Mouse (Mus musculus): ENCODE results near the gene Il4.

The Il4 gene

DNA sequence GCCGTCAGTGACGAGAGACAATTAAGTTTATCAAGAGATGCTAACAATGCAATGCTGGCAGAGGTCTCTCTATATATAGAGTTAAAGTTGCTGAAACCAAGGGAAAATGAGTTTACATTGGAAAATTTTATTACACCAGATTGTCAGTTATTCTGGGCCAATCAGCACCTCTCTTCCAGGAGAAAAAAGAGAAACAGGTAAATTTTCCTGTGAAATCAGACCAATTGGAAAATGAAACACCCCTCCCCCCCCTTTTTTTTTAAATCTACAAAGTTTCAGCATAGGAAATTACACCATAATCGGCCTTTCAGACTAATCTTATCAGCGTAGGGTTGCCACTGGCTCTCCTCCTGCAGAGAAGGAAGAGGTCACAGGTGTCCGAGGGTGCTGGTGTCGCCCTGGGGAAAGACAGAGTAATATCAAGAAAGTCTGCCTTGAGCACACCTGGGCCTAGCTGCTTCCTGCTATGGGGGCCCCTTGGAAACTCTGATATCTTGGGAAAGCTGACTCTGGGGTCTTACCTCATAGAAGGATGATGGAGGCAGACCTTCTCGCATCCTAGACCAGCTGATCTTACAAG, at the start of gene Il4:
TSS of gene Il4 (minus strand) at position 51 of the 580 bp plus-strand sequence.
- no peak for DNase-seq (ENCODE audit: low read depth, low spot score)

DNA sequence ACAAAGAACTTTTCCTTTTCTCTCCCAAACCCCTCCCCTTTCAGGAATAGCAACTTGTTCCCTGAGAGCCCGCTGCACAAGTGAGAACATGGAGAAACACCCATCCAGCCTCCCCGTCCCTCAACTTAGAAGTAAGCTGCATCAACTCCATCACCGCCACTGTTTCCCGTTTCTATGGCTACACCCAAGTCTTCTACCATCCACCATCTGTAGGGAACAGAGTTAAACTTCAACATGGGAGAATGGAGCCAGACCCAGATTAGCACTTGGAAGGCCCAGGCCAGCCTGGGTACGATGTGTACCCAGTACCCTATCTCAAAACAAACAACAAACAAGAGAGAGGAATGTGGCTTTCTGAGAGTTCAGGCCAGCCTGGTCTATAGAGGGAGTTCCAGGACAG, 45.6 kb upstream of the Il4 start:
- no peak for DNase-seq (ENCODE audit: low read depth, low spot score)

- no peak for DNase-seq (ENCODE audit: low read depth, low spot score)
These were observed 44.6 kb upstream of the Il4 start for GRCm38 (mm10) chr11:53662794-53663674.

- DNase-seq (ENCODE audit: low read depth, low spot score) = no peak
These were observed 39.4 kb upstream of the Il4 start for GRCm38 (mm10) chr11:53657828-53658227.

- DNase-seq (ENCODE audit: low read depth, low spot score) = no peak
These were observed 38.9 kb upstream of the Il4 start for GRCm38 (mm10) chr11:53657381-53657780.

DNA sequence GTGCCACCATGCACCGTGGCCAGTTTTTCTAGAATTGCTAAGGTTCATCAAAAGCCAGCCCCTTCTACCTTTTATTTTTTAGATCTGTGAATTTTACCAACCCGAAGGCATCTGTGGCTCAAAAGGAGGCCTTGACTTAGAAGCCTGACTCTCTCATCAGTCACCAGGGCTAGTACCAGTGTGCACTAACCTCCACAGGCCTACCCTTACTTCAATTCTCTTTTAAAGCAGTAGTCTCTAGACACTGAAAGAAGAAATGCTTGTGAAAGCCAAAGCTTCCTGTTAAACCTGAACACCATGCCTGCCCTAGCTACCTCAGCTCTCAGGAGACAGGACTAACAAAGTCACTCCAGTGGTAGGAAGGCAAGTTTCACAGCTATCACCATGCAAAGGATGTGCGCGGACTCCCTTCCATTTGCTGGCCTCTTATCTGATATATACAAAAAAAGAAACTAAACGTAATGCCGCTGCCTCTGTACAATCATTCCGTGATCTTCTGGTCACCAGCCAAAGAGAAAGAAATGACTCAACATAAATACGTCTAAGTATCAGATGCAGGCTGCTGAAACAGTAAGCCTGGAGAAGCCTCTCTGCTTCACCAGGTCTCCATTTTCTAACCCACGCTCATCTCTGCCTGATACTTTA, 38.2 kb upstream of the Il4 start:
- no peak for DNase-seq (ENCODE audit: low read depth, low spot score)

DNA sequence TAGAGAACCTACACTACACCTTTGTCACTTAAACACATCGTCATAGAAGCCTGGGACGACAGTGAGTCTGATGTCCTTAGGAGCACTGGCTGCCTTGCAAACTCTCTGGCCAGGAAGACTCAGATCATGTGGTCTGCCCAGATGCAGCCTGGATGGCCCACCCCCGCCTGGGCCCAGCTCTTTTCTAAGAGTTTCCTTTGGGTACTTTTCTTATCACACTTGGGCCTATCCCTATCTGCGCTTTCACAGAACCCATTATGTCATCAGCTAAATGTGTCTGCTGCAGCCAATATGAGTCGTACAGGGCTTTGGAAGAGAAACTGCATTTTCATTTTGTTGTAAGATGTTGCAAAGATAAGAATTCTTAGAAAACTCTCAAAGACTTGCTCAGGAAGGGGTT, 36.6 kb upstream of the Il4 start:
- DNase-seq (ENCODE audit: low read depth, low spot score) = no peak

GRCm38 (mm10) chr11:53652427-53652826, 34.0 kb upstream of the Il4 start:
- no peak for DNase-seq (ENCODE audit: low read depth, low spot score)

- DNase-seq (ENCODE audit: low read depth, low spot score) = no peak
These were observed 33.0 kb upstream of the Il4 start for GRCm38 (mm10) chr11:53651441-53651840.

DNA sequence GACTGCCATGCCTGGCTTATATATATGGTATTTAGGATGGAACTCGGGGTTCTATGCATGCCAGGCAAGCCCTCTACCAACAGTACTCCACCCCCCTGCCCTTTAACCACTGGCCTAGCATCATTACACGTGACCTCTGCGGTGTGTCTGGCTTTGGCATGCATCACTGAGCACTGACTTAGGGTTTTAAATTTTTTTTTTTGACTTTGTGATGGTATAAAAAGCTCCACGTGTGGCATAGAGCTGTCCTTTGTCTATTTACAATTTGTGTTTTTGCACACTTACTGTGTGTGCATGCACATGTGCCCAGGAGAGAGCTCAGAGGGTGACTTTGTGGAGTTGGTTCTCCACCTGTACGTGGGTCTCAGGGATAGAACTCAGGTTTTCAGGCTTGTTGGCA, 25.5 kb upstream of the Il4 start:
- DNase-seq (ENCODE audit: low read depth, low spot score) = no peak

DNA sequence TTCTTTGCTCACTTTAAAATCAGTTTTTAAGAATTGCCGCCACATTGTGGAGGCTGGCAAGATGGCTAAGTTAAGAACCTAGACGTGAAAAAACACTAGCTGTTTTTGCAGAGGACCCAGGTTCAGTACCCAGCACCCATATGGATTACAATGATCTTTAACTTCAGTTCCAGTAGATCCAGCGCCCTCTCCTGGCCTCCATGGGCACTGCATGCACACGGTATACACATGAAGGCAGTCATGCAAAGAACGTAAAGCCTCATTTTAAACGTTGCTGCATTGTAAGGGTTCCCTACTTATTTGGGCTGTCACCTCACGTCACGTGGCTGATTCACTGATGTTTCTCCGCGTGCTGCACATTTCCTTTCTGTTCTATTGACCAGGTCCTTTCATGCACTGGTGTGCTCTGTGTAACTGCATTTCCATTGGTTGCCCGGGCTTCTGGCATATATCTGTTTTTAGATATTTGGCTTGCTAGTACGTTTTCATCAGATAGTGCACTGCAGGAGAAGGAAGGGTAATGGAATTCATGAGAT, 24.3 kb upstream of the Il4 start:
- no peak for DNase-seq (ENCODE audit: low read depth, low spot score)

- no peak for DNase-seq (ENCODE audit: low read depth, low spot score)
These were observed 19.4 kb upstream of the Il4 start for GRCm38 (mm10) chr11:53637803-53638260.

- peak; percentile 49 for DNase-seq (ENCODE audit: low read depth, low spot score)
These were observed 18.8 kb upstream of the Il4 start for GRCm38 (mm10) chr11:53637046-53637802.

DNA sequence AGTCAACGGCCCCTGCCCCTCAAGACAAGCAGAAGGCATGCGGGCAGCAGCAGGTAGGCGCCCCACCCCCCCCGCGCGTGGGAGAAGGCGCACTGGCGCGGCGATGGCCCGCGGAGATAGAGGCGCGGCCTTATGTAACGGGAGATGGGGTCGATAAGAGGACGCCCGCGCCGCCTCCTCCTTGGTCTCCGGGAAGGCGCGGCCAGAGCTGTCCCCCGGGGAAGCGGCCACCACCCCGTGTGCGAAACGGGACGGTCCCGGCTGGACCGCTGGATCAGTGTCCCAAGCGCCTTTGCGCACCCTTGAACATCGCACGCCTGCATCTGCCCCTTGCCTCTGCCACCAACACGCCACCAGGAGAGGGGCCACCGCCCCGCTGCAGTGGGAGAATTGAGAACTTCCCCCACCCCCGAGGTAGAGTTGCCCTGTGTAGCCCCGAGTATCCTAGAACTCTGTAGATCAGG, 17.7 kb upstream of the Il4 start:
- DNase-seq (ENCODE audit: low read depth, low spot score) = peak; percentile 18

- no peak for DNase-seq (ENCODE audit: low read depth, low spot score)
These were observed 17.2 kb upstream of the Il4 start for GRCm38 (mm10) chr11:53635590-53636182.

- DNase-seq (ENCODE audit: low read depth, low spot score) = no peak
These were observed 16.1 kb upstream of the Il4 start, which contains the start of gene Il13 for GRCm38 (mm10) chr11:53634556-53634955. Gene Il13 (minus strand): TSS chr11:53634702.

- DNase-seq (ENCODE audit: low read depth, low spot score) = no peak
These were observed 15.2 kb upstream of the Il4 start for GRCm38 (mm10) chr11:53633644-53634043.

DNA sequence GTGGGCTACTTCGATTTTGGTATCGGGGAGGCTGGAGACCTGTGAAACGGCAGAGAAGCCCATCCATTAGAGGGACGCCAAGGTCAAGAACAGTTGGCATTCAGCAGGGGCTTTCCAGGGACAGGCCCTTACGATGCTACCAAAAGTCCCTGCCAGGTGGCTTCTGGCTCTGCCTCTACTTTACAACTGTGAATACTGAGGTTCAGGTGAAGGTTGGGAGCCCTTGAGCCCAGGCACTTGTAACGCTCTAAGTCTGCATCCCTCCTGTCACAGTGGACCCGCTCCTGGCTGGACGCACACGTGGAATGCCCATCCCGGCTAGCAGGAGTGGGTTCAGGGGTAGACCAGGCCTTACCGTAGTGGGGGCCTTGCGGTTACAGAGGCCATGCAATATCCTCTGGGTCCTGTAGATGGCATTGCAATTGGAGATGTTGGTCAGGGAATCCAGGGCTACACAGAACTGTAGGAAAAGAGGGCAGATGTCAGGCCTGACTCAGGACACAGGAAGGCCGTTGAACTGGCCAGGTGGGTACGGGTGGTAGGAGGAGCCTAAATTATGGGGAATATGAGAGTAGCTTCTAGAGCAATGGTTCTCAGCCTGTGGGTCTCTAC, 13.8 kb upstream of the Il4 start:
- peak; percentile 23 for DNase-seq (ENCODE audit: low read depth, low spot score)

- peak; percentile 88 for DNase-seq (ENCODE audit: low read depth, low spot score)
These were observed 9.4 kb upstream of the Il4 start for GRCm38 (mm10) chr11:53627859-53628258.

- DNase-seq (ENCODE audit: low read depth, low spot score) = no peak
These were observed 8.4 kb upstream of the Il4 start for GRCm38 (mm10) chr11:53626802-53627373.
